Mouse (Mus musculus) testis, adult 2 months (tissue): ENCODE data around the gene Slc27a3.

Source experiments
- CTCF ChIP-seq: fragments of 200-500 bp; IDR thresholded peaks from 2 replicates; pipeline ENCODE4 v1.5.1; 2012; ENCODE audit warnings: low read depth, mild to moderate bottlenecking, inconsistent platforms, low read length, moderate library complexity; ENCODE audit not compliant: control insufficient read depth, insufficient read depth, insufficient replicate concordance
- POLR2A ChIP-seq: fragments of 200-500 bp; IDR thresholded peaks from 2 replicates; pipeline ENCODE4 v1.6.1; 2012; ENCODE audit warnings: low read depth, mild to moderate bottlenecking, inconsistent platforms, low read length, moderate library complexity; ENCODE audit not compliant: control insufficient read depth

DNA sequence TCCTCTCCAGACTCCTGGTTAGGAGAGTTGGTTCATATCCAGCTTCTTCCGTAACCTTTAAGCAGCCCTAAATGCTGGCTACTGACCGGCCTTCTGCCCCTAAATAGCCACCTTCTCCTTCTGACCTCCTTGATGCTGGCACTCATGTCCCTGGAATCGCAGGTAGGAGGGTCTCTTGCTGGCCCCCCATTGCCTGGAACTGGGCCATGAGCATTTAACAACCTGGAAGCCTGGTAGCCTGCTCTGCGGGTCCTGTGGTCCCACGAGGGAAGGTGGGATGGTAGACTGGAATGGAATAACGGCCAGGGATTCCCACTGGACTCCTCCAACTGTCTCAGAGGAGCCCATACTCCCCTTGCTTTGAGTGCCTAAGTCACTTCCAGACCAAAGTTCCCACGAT is 17.9 kb downstream of the Slc27a3 start:
- TF ChIP-seq CTCF = no peak
- no peak for TF ChIP-seq POLR2A
